Mouse (Mus musculus) urinary bladder, postnatal 10 days (tissue): ENCODE measurements around the gene Erbin.

ENCODE experiments used
- DNase-seq: peaks from one replicate; pipeline ENCODE4 v3.0.0; 2022; ENCODE audit warnings: low spot score

Gene Erbin

DNA sequence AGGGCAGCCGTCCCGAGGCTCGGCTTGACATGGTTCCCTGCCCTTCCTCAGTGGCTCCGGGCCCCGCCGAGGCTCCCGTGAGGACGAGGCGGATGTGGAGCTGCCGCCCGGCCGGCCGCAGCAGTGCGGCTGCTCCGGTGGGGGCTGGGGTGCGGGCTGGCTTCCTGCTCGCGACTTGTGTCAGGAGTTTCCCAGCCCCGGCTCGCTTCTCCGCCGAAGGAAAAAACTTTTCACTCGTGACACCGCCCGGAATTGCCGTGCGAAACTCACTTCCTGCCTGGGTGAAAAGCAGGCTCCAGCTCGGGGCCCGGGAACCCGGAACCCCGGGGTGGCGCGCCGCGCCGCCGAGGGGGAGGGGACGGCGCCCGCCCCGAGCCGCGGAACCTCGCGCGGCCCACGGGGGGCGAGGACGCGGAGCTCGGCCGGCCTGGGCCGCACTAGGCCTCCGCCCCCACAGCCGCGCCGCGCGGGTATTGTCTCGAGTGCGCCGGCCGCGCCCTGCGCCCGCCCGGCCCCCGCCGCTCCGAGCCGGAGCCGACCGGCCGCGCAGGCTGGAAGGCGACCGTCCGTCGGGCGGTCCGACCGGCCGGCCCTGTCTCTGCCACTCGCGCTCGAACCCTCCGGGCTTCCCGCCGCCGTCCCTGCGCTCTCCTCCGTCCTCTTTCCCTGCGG lies at the start of gene Erbin:
Gene Erbin (minus strand): TSS at position 254 of the 672 bp plus-strand sequence.
- peak; percentile 31 for DNase-seq

DNA sequence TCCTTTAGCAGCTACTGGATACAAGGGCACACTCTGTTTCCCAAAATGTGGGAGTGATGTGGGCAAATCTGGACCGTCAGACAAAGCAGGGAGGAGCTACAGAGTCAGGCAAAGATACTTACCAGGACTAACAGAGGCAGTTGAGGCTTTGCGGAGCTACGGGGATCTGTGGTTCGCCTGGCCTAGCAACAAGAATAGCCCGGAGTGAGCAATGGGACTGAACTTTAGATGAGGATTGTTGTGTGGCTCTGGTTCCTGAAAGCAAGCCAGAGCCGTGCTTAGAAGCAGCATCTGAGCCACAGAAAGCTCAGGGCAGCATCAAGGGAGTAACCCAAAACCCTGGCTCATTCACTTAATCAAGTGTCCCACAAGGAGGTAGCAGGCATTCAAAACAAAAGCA lies 49.6 kb upstream of the Erbin start:
- DNase-seq: no peak

DNA sequence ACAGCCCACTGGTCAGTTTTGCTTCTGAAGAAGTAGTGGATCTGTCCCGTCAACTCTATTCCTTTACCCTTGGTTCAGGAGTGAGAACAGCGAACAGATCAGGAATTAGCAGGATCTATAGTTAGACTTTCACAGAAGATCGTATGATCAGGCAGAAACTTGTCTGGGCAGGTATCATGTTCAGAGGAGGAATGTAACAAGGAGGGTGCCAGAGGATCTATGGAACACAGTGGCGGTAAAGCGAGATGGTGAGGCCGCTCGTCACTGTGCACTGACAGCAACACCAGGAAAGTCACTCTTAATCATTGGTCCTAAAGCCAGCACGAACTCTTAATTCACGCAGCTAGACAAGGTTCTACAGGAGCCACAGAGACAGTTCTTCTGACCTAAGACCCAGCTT lies 47.7 kb upstream of the Erbin start:
- DNase-seq: no peak

DNA sequence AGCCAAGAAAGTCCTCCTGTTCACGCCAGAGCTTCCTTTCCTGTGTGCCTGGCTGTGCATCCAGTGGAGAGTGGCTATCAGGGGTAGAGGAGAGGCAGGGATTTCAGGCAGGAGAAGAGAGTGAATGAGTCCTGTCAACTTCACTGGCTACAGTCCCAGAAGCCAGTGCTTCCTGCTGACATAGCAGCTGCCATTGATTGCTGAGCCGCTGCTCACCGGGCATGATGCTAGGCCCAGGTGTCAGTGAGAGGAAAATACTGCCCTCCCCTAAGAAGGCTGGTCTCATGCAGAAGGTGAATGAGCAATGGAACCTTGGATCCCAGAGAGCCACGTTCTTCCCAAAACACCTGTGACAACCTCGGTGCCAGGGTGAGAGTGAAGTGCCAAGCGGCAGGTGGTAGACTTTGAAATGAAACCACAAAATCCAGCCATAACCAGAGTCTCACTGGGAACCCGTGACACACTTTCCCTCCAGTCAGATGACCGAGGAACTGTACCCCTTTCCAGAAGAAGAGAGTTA lies 46.4 kb upstream of the Erbin start:
- DNase-seq: no peak

DNA sequence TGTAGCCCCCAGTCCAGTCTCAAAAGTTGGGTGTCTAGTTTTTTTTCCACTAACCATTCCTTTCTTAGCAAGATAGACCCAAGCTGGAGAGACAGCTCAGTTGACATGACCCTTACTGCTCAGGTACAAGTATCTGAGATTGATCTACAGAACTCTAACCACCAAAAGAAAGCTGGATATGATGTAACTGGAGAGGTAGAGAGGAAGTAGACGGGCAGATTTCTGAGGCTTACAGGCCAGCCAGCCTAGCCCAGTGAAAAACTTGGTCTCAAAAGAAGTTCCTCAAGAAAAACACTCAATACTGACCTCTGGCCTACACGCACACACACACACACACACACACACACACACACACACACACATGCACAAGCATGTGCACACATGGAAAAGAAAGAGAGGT lies 44.9 kb upstream of the Erbin start:
- no peak for DNase-seq

DNA sequence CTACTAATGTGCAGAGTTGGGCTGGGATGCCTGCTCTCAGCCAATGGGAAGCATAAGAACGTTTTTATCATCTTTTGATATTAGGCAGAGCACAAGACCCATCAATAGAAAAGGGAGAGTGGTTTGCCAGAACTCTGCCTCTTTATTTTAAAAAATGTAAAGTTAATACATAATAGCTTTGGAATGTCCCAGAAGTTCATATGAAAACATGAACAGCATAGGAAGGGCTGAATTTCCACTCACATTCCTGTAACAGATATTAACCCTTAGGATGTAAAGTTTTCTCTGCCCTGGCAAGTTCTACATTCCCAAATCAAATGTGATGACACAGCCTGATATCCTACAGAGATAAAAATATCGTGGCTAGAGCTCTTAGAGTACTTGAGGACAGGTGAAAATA lies 42.8 kb upstream of the Erbin start:
- no peak for DNase-seq

DNA sequence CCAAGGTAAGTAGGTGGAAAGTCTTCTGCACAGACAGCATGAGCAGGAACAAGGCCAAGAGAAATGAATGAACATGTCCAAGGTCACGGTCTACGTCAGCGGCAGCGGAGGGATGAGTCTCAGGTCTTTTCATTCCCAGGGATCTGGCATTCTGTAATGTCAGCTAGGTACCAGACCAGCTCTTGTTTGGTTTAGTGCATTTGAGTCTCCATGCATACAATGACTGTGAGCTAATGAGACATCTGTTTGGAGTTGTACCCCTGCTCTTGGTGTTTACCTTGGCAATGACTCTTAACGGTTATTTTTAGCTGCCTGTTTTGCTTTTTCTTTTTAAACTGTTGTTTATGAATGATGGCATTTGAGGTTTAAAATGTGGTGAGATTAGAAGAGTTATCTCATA lies 39.5 kb upstream of the Erbin start:
- DNase-seq: no peak

DNA sequence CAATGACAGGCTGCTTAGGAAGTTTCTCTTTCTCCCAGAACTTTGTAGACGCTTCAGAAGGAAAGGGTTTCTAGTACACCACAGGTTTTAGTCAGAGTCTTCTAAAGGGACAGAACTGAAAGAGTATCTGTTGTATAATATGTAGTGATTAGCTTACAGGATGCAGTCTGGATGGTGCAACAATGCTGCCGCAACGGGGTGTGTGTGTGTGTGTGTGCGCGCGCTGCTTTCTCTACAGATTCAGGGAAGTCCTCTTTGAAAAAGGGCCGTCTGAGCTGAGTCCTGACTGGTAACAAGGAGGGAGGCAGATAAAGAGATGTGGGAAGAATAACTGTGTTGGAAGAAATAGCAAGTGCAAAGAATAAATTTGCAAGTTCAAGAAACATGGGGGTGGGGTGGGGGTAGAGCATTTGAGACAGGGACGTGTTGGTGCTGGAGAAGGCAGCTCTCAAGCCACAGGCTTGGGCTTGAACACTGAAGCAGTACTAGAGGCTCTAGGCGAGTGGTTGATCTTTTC lies 38.4 kb upstream of the Erbin start:
- no peak for DNase-seq

DNA sequence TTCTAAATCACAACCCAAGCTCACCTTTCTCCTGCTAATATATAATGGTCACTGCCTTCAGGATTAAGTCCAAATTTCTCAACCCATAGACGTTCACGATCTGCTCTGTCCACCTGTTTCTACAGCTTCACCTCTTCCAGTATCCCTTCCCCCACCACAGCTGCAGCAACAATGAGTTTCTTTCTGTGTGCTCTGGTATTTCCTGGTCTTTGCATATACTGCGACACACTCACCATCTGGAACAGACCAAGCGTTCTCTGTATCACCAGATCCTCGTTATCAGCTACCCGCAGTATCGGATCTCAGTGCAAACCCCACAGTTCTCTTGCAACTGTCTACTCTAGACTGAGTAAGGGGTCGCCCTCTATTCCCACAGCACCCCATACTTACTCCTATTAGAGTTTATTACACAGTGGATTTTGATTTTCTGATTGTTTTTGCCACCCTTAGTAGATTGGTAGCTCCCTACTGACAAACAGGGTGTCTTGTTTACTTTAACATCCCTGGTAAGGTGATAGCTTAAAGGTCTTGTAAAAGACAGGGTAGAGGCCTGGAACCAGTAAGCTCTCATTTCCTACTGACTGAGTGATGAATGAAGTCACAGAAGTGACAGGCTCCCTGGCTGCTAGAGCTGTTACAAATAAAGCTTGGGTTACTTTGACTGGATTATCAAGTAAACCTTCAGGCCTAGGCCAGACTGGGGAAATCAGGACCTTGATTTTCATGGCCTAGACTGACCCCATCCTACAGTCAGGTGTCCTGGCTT lies 37.0 kb upstream of the Erbin start:
- no peak for DNase-seq

DNA sequence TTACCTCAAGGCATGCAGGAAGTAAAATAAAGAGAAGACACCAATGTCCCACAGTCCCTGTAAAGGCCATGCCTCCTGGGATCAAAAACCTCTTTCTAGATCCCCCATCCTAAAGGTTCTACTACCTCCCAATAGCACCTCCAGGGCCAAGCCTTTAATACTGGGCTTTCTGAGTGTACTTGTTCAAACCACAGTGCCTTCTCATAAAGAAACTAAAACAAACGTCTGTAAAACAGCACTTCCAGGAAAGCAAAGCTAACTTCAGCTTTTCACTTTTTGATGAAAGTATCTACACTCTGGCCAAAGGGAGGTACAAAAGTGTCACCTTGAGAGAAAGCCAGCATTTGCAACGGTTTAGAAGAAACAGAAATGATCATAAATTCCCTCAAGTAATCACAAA lies 35.3 kb upstream of the Erbin start:
- no peak for DNase-seq

DNA sequence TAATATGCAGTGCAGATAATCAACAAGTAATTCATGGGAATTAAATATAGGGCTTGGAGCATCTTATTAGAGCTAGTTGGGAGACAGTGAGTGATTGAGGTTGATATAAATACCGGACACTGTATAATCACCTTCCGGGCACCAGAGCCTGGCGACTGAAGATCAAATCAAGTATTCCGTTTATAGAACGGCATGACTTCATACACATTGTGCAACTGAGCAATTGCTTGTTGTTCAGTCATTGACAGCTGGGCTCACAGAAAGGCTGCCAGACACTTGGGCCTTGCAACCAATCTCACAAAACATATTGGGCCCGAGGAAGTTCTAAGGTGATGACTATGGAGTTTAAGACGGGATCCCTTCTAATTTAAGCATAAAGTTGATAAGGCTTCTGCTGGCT lies 31.1 kb upstream of the Erbin start:
- no peak for DNase-seq

DNA sequence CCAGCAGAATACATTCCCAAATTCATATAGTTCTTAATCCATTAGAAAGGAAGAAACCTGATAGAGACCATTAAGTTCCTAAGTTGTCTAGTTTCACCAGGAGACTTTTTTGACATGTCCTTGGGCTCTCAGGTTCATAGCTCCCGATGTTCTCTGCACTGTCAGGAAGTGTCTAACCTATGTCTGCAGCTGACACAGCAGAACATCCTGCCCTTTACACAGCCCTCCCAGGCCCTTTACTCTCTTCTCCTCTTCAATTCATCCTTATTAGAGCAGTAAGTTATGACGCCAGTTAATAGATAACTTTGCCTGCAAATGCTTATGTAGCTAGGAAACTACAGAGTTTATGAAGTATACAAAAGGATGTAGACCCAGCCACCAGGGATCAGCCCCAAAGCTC lies 20.5 kb upstream of the Erbin start:
- no peak for DNase-seq

DNA sequence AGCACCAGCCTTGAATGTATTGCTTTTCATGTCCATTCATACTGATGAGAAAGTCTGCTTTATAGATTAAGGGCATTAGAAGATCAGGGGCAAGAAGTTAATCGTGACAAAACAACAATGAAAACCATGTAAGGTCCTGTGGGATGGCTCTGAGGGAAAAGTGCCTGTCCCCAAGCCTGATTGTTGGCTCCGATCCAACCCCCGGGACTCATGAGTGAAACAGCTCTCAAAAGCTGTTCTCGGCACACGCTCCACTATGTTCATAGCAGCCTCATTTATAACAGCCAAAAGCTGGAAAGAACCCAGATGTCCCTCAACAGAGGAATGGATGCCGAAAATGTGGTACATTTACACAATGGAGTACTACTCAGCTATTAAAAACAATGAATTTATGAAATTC lies 4.3 kb upstream of the Erbin start:
- no peak for DNase-seq

DNA sequence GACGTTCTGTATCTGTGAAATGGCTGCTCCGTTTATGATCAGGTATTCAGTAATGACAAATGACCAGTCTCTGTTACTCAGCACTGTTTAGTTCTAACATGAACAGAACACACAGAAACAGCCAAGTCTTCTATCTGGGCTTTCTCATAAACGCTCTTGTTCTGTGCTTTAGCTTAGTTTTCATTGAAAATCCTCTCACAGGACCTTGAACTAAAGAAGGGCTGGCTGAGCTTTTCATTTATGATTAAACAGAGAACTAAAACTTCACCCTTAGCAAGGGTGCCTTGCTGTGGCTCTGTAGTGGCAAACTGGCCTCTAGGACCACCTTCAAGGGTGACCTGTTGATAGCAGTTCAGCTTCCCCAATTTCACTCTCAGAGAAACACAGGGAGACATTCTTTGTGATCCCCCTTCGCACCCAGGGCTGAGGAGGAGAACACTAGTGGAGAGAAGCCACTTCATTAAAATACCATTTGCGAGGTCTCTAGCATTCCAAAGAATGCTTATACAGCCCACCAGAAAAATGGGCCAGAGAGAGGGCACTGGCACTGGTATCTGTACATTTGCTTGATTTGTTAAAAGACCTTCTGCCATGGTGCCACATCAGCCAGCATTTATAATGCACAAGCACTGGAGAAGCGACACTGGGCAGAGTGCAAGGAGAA lies 3.2 kb upstream of the Erbin start:
- no peak for DNase-seq

DNA sequence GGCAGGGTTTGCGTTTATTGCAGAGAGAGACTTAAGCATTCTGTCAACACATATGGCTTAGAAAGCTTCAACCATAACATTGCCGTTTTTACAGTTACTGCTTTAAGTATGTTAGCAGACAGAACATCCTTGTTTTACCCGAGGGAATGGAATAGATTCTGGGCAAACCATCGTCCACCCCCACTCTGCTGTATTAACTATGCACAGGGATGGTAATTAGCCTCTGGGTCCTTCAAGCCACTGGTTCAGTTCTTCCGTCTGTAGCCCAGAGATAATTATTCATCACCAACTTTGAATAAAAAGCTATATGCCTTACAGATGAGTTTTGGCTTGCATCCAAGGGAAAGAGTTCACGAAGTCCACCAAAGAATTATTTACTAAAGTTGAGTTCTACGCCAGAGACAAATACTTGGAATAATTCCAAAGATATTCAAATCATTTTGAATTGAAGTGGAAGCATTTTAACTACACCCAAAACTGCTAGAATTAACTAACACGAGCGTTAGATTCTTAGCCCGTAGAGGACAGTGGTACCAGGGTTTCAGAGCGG lies 1.6 kb upstream of the Erbin start:
- no peak for DNase-seq

DNA sequence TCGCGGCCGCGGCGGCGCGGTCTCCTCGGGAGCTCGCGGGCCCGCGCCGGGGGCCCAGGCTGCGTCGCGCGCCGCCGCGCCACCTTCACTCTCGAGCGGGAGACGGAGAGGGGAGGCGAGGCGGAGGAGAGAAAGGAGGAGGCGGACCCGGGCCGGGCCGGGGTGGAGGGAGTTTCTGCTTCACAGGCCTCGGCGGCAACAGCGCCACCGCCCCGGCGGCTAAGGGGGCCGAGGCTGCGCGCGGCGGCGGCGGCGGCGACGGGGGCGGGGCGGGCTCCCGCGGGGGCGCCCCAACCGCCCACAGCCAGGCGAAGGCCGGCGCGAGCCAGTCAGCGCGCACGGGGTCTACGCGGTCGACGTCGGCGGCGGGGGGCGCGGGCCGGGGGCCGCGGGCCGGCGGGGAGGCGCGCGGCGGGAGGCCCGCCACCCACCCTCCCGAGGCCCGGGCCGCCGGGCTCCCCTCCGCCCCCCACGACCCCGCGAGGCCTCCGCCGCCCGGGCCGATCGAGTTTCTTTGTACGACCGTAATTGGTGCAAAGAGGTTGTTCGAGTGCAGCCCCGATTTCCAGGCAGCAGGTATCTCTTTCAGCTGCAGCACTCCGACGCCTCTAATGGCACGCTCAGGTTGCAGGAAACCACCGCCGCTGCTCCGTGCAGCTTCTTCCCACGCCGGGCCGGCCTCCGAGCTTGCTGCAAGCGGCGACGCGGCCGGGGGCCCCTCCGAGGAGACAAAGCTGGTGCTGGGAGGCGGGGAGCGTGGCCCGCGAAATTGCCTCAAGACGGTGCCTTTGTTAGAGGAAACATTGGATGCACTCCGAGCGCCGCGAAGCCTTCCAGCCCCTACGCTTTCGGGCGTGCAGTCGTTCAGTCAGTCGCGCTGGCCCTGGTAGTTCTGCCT lies 868 bp upstream of the Erbin start:
- DNase-seq: peak; percentile 50

DNA sequence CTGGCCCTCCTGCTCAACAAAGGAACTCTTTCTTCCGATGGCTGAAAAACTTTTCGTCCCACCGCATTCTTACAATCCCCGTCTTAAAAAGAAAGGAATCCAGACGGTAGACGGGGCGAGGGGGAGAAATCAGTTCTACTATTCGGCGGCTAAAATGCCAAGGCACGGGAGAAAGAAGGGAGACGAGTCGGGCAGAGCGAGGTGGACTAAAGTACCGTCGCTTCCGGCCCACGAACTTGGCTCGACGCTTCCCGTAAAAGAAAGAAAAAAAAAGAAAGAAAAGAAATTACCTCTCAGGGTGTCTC lies 406 bp downstream of the Erbin start:
- no peak for DNase-seq

DNA sequence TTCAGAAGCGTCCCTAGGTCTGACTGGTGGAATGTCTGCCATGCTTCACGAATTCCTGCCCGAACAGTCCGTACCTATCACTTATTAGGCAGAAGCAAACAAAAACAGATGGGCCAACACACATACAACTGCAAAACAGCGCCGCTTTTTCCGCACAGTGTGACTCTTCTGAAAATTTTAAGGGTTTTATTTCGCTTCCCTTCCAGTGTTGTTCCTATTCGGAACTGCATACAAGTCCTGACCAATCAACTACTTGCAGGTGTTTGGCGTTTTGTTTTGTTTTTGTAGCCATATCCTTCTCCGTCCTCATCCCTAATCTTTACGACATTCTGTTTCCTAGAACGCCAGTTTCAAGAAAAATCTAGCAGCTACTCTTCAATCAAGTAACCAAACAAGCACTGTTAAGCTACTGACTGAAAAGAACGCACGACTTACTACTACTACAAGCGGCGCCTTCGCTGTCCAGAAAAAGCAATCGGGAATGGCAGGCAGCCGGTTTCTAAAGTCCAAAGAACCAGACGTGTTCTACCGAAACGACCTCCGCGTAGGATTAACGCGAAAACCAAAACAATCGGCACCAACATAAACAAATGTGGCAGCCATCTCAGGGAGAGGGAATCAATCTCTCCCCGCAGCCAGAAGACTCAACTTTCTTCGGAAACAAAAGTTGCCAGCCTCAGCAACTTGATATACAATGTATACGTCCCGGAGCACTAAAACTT lies 919 bp downstream of the Erbin start:
- no peak for DNase-seq

DNA sequence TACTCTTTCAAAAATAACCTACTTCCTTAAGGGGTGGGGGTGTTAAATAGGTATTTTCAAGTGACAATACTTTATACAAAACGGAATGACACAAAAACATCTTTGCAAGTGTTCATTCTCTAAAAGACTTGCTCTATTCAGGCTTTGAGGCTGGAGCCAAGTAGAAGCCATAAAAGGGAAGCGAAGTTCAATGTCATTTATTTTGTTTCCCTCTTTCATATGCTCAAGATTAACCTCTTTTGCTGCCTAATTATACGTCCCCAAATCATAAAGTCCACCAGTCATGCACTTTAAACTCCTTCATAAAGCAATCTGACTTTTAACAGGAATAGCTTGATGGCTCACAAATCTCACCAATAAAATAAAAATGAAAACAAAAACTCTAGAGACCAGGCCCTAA lies 1.9 kb downstream of the Erbin start:
- DNase-seq: no peak

DNA sequence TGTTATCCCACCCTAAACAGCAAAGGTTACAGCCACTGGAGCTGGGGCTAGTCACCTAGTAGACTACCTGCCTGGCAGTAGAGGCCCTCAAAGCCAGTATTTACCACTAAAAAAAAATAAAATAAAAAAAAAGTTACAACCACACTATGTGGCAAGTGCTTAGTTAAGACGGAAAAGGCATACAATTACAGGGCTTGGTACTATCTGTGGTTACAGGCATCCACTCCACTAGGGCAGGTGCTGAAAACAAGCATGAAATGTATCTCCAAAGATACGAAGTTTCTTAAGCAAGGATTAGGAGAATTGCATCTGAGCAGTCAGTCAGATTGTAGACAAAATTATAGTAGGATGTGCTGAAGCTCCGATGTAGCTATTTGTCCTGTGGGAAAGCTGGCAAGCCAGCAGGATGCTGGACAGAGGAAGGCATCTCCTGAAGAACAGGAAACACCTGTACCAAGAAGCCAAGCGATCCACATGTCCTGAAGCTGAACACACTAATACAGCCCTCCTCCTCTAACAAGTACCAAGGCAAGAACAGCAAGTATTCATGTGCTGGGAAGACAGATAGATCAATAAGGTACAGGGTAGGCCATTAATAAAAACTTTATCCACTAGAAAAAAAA lies 6.1 kb downstream of the Erbin start:
- no peak for DNase-seq

DNA sequence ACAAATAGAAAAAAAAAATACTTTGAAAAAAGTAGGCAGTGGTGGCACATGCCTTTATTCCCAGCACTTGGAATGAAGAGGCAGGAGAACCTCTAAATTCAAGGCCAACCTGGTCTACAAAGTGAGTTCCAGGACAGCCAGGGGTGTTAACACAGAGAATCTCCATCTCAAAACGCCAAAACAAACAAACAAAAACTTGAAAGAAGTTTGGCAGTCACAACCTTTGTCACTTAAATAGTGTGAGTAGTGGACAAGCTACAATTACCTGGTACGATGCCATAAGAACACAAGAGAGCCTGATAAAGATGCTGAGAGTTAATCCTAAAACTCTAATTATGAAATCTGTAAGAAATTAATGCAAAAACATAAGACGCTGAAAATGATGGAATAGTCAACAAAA lies 8.0 kb downstream of the Erbin start:
- no peak for DNase-seq
